Mouse (Mus musculus): ENCODE results near the gene Lamb3. TPM values are rescaled to one million over a fixed set of nuclear protein-coding genes. Genes with fewer than 3 reads are reported as not detected.

Lamb3 gene
- polyA plus RNA-seq, 1 experiment = 2.7 TPM

DNA sequence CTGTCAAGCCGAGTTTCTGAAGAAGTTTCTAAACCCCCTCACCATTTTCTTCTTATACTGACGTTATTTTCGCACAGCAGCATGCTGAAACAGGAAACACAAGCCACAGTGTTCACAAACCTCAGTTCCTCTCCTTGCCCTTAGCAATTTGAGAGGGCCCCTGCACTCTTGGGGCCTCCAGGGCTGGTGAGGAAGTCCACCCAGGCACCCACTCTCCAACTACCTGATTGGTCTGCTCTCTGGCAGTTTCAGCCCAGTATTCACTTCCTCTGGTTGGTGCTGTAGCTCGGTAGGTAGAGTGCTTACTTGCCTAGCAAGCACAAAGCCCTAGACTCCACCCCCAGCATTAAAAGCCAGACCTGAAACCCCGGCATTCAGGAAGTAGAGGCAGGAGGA lies 6.1 kb upstream of the Lamb3 start, which contains the start of gene Traf3ip3:
TSS of gene Traf3ip3 (minus strand) at position 321 of the 396 bp plus-strand sequence.
- H3K36me3 ChIP-seq (ENCODE audit: control insufficient read depth, insufficient read depth, low read length) = no peaks in the 10 kb centered on the region
- peak; percentile 29 for DNase-seq
- TF ChIP-seq POLR2A (IDR thresholded peaks at IDR 0.05; ENCODE audit: low read depth, low read length) (no peak), CTCF (conservative IDR thresholded peaks at IDR 0.05; ENCODE audit: insufficient read depth, insufficient read length, low read depth, low read length) (no peak)
- no peaks in the 10 kb centered on the region for H3K27me3 ChIP-seq (replicated peaks; ENCODE audit: control insufficient read depth, insufficient read depth, low read length)
- WGBS = 66% methylated on average over 5 of the region's 5 CpGs
- no peak within 1 kb of the TSS for H3K4me3 ChIP-seq (ENCODE audit: insufficient read depth, low read depth, low read length)
- H3K27ac ChIP-seq (ENCODE audit: insufficient read depth, low read depth, low read length) = no peak within 1 kb of the TSS
- peaks cover 7% of the 10 kb centered on the region; the same call in 1 of the 2 replicates for H3K4me1 ChIP-seq (ENCODE audit: control insufficient read depth, insufficient read depth, low read length)

DNA sequence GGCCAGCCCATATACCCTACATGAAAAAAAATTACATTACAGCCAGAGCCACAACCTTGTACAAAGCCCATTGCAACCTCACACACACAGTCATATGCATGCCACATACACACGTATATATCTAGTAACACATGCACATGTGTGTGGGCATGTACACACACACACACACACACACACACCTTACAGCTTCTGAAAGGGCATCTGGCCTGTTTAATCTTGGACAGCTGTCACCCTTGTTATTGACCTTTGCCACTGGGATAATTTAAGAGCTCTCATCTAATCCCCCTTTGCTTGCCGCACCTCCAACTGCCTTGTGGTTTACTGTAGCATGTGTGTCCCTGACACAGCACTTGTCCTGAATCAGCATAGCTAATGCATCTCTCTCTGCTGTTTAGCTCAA lies 3.7 kb upstream of the Lamb3 start:
- Histone ChIP-seq H3K4me1 (ENCODE audit: control insufficient read depth, insufficient read depth, low read length) (peaks cover 7% of the 10 kb centered on the region; the same call in 1 of the 2 replicates), H3K27ac (ENCODE audit: insufficient read depth, low read depth, low read length) (no peak overlapping the region), H3K36me3 (ENCODE audit: control insufficient read depth, insufficient read depth, low read length) (no peaks in the 10 kb centered on the region), H3K27me3 (replicated peaks; ENCODE audit: control insufficient read depth, insufficient read depth, low read length) (no peaks in the 10 kb centered on the region), H3K4me3 (ENCODE audit: insufficient read depth, low read depth, low read length) (no peak overlapping the region)
- DNase-seq = no peak
- 86% methylated on average over 2 of the region's 2 CpGs for WGBS
- no peak for TF ChIP-seq CTCF (conservative IDR thresholded peaks at IDR 0.05; ENCODE audit: insufficient read depth, insufficient read length, low read depth, low read length)
- TF ChIP-seq POLR2A (IDR thresholded peaks at IDR 0.05; ENCODE audit: low read depth, low read length) = no peak

DNA sequence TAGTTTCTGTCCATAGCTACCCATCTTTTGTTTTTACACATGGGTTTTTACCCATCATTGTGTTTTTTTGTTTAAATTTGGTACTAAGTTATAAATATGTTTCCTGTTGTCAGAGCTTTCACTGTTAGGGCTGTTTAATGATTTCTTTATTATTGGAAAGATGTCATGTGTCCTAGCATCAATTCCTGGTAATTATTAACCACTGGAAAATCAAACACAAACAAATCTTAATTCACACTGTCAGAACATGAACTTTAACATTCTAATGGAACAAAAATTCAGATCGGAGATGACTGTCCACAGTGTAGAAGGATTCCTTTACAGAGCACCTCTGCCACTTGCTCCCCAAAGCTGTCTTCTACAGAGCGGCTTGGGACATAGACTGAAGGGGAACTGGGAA lies 2.1 kb upstream of the Lamb3 start:
- Histone ChIP-seq H3K27me3 (replicated peaks; ENCODE audit: control insufficient read depth, insufficient read depth, low read length) (no peaks in the 10 kb centered on the region), H3K27ac (ENCODE audit: insufficient read depth, low read depth, low read length) (peak overlapping the region; percentile 91), H3K4me3 (ENCODE audit: insufficient read depth, low read depth, low read length) (no peak overlapping the region), H3K36me3 (ENCODE audit: control insufficient read depth, insufficient read depth, low read length) (no peaks in the 10 kb centered on the region), H3K4me1 (ENCODE audit: control insufficient read depth, insufficient read depth, low read length) (peaks cover 7% of the 10 kb centered on the region; the same call in 1 of the 2 replicates)
- peak; percentile 74 for DNase-seq
- WGBS = 48% methylated on average over 2 of the region's 2 CpGs
- TF ChIP-seq CTCF (conservative IDR thresholded peaks at IDR 0.05; ENCODE audit: insufficient read depth, insufficient read length, low read depth, low read length) = no peak
- no peak for TF ChIP-seq POLR2A (IDR thresholded peaks at IDR 0.05; ENCODE audit: low read depth, low read length)

DNA sequence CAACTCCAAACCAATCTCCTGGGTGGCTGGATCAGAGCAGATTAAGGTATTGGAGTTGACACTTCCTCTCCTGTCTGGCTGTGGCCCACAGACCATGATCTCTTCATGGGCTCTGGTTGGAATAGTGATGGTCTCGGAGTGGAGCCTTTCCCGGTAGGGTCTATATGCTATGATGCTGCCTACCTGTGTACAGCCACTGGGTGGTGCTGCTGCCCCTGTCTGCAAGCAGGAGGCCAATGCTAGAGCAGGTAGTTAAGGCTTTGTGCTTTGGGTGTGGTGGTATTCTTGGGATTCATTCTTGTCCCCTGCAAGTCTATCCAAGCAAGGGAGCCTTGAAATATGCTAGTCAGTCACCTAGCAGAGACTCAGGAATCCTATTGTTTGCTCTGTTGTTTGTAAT lies 679 bp downstream of the Lamb3 start:
- no peak overlapping the region for H3K27ac ChIP-seq (ENCODE audit: insufficient read depth, low read depth, low read length)
- WGBS = 28% methylated on average over 2 of the region's 2 CpGs
- H3K4me3 ChIP-seq (ENCODE audit: insufficient read depth, low read depth, low read length) = no peak overlapping the region
- TF ChIP-seq POLR2A (IDR thresholded peaks at IDR 0.05; ENCODE audit: low read depth, low read length) (no peak), CTCF (conservative IDR thresholded peaks at IDR 0.05; ENCODE audit: insufficient read depth, insufficient read length, low read depth, low read length) (peak; percentile 97)
- no peaks in the 10 kb centered on the region for H3K36me3 ChIP-seq (ENCODE audit: control insufficient read depth, insufficient read depth, low read length)
- DNase-seq = peak; percentile 81
- peaks cover 7% of the 10 kb centered on the region; the same call in 1 of the 2 replicates for H3K4me1 ChIP-seq (ENCODE audit: control insufficient read depth, insufficient read depth, low read length)
- H3K27me3 ChIP-seq (replicated peaks; ENCODE audit: control insufficient read depth, insufficient read depth, low read length) = no peaks in the 10 kb centered on the region

DNA sequence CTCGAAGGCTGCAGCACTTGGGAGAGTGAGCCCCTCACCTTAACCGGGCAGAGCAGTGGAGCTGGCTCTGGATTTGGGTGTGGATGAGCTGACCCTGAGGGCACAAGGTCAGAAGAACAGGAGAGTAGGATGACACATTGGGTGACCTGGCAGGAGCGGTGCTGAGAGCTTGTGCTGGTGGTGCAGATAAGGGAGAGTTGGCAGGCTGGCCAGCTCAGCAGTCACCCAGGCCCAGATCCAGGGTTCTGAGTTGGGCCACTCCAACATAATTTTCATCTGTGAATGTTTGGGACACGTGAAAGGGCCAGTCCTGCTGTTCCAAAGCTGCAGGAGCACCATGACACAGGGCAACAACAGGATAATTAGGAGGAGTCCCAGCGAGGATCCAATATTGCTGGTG lies 3.9 kb downstream of the Lamb3 start:
- Histone ChIP-seq H3K27ac (ENCODE audit: insufficient read depth, low read depth, low read length) (no peak overlapping the region), H3K4me1 (ENCODE audit: control insufficient read depth, insufficient read depth, low read length) (no peaks in the 10 kb centered on the region), H3K27me3 (replicated peaks; ENCODE audit: control insufficient read depth, insufficient read depth, low read length) (no peaks in the 10 kb centered on the region), H3K4me3 (ENCODE audit: insufficient read depth, low read depth, low read length) (no peak overlapping the region), H3K36me3 (ENCODE audit: control insufficient read depth, insufficient read depth, low read length) (no peaks in the 10 kb centered on the region)
- no peak for DNase-seq
- TF ChIP-seq CTCF (conservative IDR thresholded peaks at IDR 0.05; ENCODE audit: insufficient read depth, insufficient read length, low read depth, low read length) (no peak), POLR2A (IDR thresholded peaks at IDR 0.05; ENCODE audit: low read depth, low read length) (no peak)
- WGBS = 83% methylated on average over 5 of the region's 5 CpGs

DNA sequence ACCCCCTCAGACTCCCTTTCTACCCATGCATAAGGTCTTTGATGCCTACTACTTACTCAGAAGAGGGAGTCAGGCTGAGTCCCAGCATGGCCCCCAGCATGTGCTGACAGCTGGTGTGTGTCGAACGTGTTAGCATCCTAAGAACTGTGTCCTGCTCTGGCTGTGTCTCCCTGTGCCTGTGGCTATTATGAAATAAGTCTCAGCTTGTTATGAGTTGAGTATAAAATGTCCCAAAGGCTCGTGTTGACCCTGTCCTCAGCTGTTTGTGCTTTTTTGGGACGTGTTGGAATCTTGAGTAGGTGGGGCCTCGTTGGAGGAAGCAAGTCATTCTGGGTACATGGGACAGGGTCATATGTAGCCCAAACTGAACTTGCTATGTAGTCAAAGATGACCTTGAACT lies 6.6 kb downstream of the Lamb3 start:
- Histone ChIP-seq H3K27me3 (replicated peaks; ENCODE audit: control insufficient read depth, insufficient read depth, low read length) (no peaks in the 10 kb centered on the region), H3K36me3 (ENCODE audit: control insufficient read depth, insufficient read depth, low read length) (no peaks in the 10 kb centered on the region), H3K27ac (ENCODE audit: insufficient read depth, low read depth, low read length) (no peak overlapping the region), H3K4me3 (ENCODE audit: insufficient read depth, low read depth, low read length) (no peak overlapping the region), H3K4me1 (ENCODE audit: control insufficient read depth, insufficient read depth, low read length) (no peaks in the 10 kb centered on the region)
- WGBS = 78% methylated on average over 5 of the region's 5 CpGs
- no peak for DNase-seq
- TF ChIP-seq POLR2A (IDR thresholded peaks at IDR 0.05; ENCODE audit: low read depth, low read length) (no peak), CTCF (conservative IDR thresholded peaks at IDR 0.05; ENCODE audit: insufficient read depth, insufficient read length, low read depth, low read length) (no peak)

DNA sequence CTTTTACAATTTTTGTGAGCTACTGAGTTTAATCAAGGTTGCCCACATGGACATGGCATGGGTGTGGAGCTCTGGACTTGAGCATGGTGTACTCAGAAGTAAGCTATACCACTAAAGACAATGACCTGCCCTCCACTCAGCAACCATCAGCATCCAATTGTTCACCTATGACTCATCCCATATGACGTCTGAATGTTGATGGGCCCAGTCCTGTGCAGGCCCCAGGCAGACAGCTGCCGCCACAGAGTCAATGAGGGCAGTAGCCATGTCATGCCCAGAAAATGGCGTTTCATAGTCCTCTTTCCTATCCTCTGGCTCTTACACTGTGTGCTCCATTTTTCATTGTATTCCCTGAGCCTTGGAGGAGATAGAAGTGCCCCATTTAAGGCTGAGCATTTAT lies 8.5 kb downstream of the Lamb3 start:
- WGBS = 79% methylated on average over 3 of the region's 3 CpGs
- DNase-seq = no peak
- no peak overlapping the region for H3K27ac ChIP-seq (ENCODE audit: insufficient read depth, low read depth, low read length)
- TF ChIP-seq POLR2A (IDR thresholded peaks at IDR 0.05; ENCODE audit: low read depth, low read length) = no peak
- TF ChIP-seq CTCF (conservative IDR thresholded peaks at IDR 0.05; ENCODE audit: insufficient read depth, insufficient read length, low read depth, low read length) = no peak
- no peaks in the 10 kb centered on the region for H3K27me3 ChIP-seq (replicated peaks; ENCODE audit: control insufficient read depth, insufficient read depth, low read length)
- H3K4me1 ChIP-seq (ENCODE audit: control insufficient read depth, insufficient read depth, low read length) = no peaks in the 10 kb centered on the region
- H3K36me3 ChIP-seq (ENCODE audit: control insufficient read depth, insufficient read depth, low read length) = no peaks in the 10 kb centered on the region
- no peak overlapping the region for H3K4me3 ChIP-seq (ENCODE audit: insufficient read depth, low read depth, low read length)
